Mouse (Mus musculus): ENCODE results near the gene Gna14. TPM values are rescaled to one million over a fixed set of nuclear protein-coding genes. Genes with fewer than 3 reads are reported as not detected.

Gna14 gene
- polyA plus RNA-seq, 1 experiment = 3.4 TPM

DNA sequence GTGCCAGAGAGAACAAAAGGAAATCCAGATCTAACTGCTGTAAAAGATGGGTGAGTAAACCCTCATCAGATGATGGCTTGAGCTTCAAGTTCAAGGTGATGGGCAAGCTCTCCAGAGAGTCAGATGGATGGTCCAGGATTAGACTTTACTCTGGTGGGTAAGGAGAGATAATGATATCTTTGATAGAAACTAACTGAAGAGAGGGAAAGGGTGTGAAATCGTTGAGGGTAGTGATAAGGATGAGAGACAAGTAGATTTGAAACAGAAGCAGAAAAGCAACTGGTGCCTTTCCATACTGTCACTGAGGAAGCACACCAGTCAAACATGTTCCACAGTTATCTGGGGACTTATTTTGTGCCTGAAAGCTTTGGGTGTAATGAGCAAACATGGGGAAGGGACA lies 56.9 kb downstream of the Gna14 start:
- DNase-seq = no peak
- H3K4me3 ChIP-seq (ENCODE audit: control insufficient read depth, insufficient read depth, low read length) = no peak overlapping the region
- TF ChIP-seq POLR2A (IDR thresholded peaks at IDR 0.05; ENCODE audit: control insufficient read depth, extremely low read depth, insufficient read depth, low read length, poor library complexity) (no peak), CTCF (IDR thresholded peaks at IDR 0.05; ENCODE audit: borderline replicate concordance, control insufficient read depth, extremely low read depth, insufficient read depth, low read length, poor library complexity) (no peak)
- H3K27ac ChIP-seq (ENCODE audit: control insufficient read depth, insufficient read depth, low read length) = no peak overlapping the region
- no peaks in the 10 kb centered on the region for H3K4me1 ChIP-seq (replicated peaks; ENCODE audit: control insufficient read depth, insufficient read depth, low read length)
- no peaks in the 10 kb centered on the region for H3K36me3 ChIP-seq (ENCODE audit: control insufficient read depth, insufficient read depth, low read length)
- 89% methylated on average over 1 of the region's 1 CpGs for WGBS
- H3K27me3 ChIP-seq (ENCODE audit: control insufficient read depth, insufficient read depth, low read length) = no peaks in the 10 kb centered on the region

DNA sequence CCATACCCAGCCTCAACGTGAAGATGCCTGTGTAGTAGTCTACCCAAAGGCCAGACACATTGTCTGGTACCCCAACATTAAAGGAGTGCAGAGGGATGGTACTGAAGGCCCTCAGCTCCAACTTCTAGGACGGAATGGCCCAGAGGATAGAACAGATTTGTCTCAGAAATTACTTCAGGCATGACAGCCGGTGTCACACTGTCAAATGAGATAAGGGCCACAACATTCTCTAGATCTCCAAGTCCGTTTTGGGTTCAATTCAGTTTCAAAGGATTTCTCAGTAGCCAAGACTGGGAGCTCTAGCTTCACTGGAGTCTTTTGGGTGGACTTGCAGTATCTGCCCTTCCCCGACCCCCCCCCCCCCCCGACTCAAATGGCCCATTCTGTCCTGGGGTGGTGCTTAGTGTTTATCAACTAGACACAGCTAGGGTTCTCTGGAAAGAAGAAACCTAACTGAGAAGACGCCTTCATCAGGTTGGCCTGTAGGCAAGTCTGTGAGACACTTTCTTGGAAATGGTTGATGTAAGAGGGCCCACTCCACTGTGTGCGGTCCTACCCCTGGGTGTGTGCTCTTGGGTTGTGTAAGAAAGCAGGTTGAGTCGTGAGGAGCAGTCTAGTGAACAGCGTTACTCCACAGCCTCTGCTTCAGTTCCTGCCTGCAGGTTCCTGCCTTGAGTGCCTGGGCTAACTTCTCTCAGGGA lies 59.4 kb downstream of the Gna14 start:
- 95% methylated on average over 10 of the region's 10 CpGs for WGBS
- DNase-seq = no peak

GRCm38 (mm10) chr19:16496016-16496415 lies 60.5 kb downstream of the Gna14 start:
- no peak for DNase-seq

More for the DNA sequence above, 59.4 kb downstream of the Gna14 start:
- no peak for TF ChIP-seq CTCF (IDR thresholded peaks at IDR 0.05; ENCODE audit: borderline replicate concordance, control insufficient read depth, extremely low read depth, insufficient read depth, low read length, poor library complexity)
- no peak for TF ChIP-seq POLR2A (IDR thresholded peaks at IDR 0.05; ENCODE audit: control insufficient read depth, extremely low read depth, insufficient read depth, low read length, poor library complexity)
- H3K4me3 ChIP-seq (ENCODE audit: control insufficient read depth, insufficient read depth, low read length) = no peak overlapping the region
- H3K36me3 ChIP-seq (ENCODE audit: control insufficient read depth, insufficient read depth, low read length) = no peaks in the 10 kb centered on the region
- no peaks in the 10 kb centered on the region for H3K27me3 ChIP-seq (ENCODE audit: control insufficient read depth, insufficient read depth, low read length)
- H3K27ac ChIP-seq (ENCODE audit: control insufficient read depth, insufficient read depth, low read length) = no peak overlapping the region
- H3K4me1 ChIP-seq (replicated peaks; ENCODE audit: control insufficient read depth, insufficient read depth, low read length) = no peaks in the 10 kb centered on the region

GRCm38 (mm10) chr19:16502054-16502453 lies 66.5 kb downstream of the Gna14 start:
- H3K36me3 ChIP-seq (ENCODE audit: control insufficient read depth, insufficient read depth, low read length) = no peaks in the 10 kb centered on the region
- no peak for DNase-seq
- no peak for TF ChIP-seq CTCF (IDR thresholded peaks at IDR 0.05; ENCODE audit: borderline replicate concordance, control insufficient read depth, extremely low read depth, insufficient read depth, low read length, poor library complexity)
- no peak for TF ChIP-seq POLR2A (IDR thresholded peaks at IDR 0.05; ENCODE audit: control insufficient read depth, extremely low read depth, insufficient read depth, low read length, poor library complexity)
- 77% methylated on average over 5 of the region's 5 CpGs for WGBS
- no peak overlapping the region for H3K4me3 ChIP-seq (ENCODE audit: control insufficient read depth, insufficient read depth, low read length)
- no peaks in the 10 kb centered on the region for H3K27me3 ChIP-seq (ENCODE audit: control insufficient read depth, insufficient read depth, low read length)
- H3K4me1 ChIP-seq (replicated peaks; ENCODE audit: control insufficient read depth, insufficient read depth, low read length) = no peaks in the 10 kb centered on the region
- H3K27ac ChIP-seq (ENCODE audit: control insufficient read depth, insufficient read depth, low read length) = no peak overlapping the region

More at GRCm38 (mm10) chr19:16496016-16496415, 60.5 kb downstream of the Gna14 start:
- H3K27ac ChIP-seq (ENCODE audit: control insufficient read depth, insufficient read depth, low read length) = no peak overlapping the region
- H3K36me3 ChIP-seq (ENCODE audit: control insufficient read depth, insufficient read depth, low read length) = no peaks in the 10 kb centered on the region
- no peaks in the 10 kb centered on the region for H3K27me3 ChIP-seq (ENCODE audit: control insufficient read depth, insufficient read depth, low read length)
- no peaks in the 10 kb centered on the region for H3K4me1 ChIP-seq (replicated peaks; ENCODE audit: control insufficient read depth, insufficient read depth, low read length)
- WGBS = 85% methylated on average over 5 of the region's 5 CpGs
- TF ChIP-seq POLR2A (IDR thresholded peaks at IDR 0.05; ENCODE audit: control insufficient read depth, extremely low read depth, insufficient read depth, low read length, poor library complexity) (no peak), CTCF (IDR thresholded peaks at IDR 0.05; ENCODE audit: borderline replicate concordance, control insufficient read depth, extremely low read depth, insufficient read depth, low read length, poor library complexity) (no peak)
- no peak overlapping the region for H3K4me3 ChIP-seq (ENCODE audit: control insufficient read depth, insufficient read depth, low read length)

DNA sequence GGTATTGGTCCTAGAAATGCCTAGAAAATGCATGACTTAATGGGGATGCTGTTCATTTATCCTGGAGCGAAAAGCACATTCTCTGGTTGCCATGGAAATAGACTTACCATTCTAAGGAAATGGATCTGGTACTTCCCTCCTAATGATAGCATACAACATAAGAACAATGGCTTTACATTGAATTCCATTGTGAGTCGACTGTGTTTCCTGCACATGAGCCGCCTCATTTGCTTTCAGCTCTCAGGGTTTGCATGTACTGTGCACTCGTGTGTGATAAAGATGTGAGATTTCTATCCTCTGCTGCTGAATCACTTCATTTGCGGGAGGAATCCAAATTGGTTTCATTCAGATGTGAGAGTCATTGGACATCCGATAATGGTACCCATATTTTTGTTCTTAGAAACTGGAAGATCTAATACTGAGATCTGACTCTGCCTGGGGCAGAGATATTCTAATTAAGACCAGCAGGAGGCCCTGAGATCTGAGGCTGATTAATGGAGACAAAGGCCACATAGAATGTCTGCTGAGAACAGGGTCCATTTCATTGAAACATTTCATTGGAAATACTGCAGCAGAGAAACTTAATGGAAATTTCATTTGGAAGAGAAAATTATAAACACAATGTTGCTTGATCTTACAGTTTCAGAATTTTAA lies 71.3 kb downstream of the Gna14 start:
- no peak for DNase-seq
- H3K4me1 ChIP-seq (replicated peaks; ENCODE audit: control insufficient read depth, insufficient read depth, low read length) = no peaks in the 10 kb centered on the region
- no peak overlapping the region for H3K27ac ChIP-seq (ENCODE audit: control insufficient read depth, insufficient read depth, low read length)
- 90% methylated on average over 6 of the region's 6 CpGs for WGBS
- H3K4me3 ChIP-seq (ENCODE audit: control insufficient read depth, insufficient read depth, low read length) = no peak overlapping the region
- no peaks in the 10 kb centered on the region for H3K36me3 ChIP-seq (ENCODE audit: control insufficient read depth, insufficient read depth, low read length)
- TF ChIP-seq CTCF (IDR thresholded peaks at IDR 0.05; ENCODE audit: borderline replicate concordance, control insufficient read depth, extremely low read depth, insufficient read depth, low read length, poor library complexity) = no peak
- no peak for TF ChIP-seq POLR2A (IDR thresholded peaks at IDR 0.05; ENCODE audit: control insufficient read depth, extremely low read depth, insufficient read depth, low read length, poor library complexity)
- H3K27me3 ChIP-seq (ENCODE audit: control insufficient read depth, insufficient read depth, low read length) = no peaks in the 10 kb centered on the region; the same call in 1 of the 2 replicates

- no peak for DNase-seq
- no peaks in the 10 kb centered on the region; the same call in 1 of the 2 replicates for H3K27me3 ChIP-seq (ENCODE audit: control insufficient read depth, insufficient read depth, low read length)
- WGBS = 94% methylated on average over 10 of the region's 10 CpGs
Observed at GRCm38 (mm10) chr19:16510343-16511080, 75.0 kb downstream of the Gna14 start.

More at GRCm38 (mm10) chr19:16510343-16511080, 75.0 kb downstream of the Gna14 start:
- H3K27ac ChIP-seq (ENCODE audit: control insufficient read depth, insufficient read depth, low read length) = no peak overlapping the region
- no peak for TF ChIP-seq POLR2A (IDR thresholded peaks at IDR 0.05; ENCODE audit: control insufficient read depth, extremely low read depth, insufficient read depth, low read length, poor library complexity)
- TF ChIP-seq CTCF (IDR thresholded peaks at IDR 0.05; ENCODE audit: borderline replicate concordance, control insufficient read depth, extremely low read depth, insufficient read depth, low read length, poor library complexity) = no peak
- H3K4me1 ChIP-seq (replicated peaks; ENCODE audit: control insufficient read depth, insufficient read depth, low read length) = no peaks in the 10 kb centered on the region
- H3K36me3 ChIP-seq (ENCODE audit: control insufficient read depth, insufficient read depth, low read length) = no peaks in the 10 kb centered on the region
- H3K4me3 ChIP-seq (ENCODE audit: control insufficient read depth, insufficient read depth, low read length) = no peak overlapping the region
